Mouse (Mus musculus): ENCODE results near the gene Ergic2.
A peak's percentile ranks its signal among the peaks of the same experiment; 100 is the strongest.
"Not testable (repeated sequence)": the region's sequence is repeated elsewhere in the genome, so short reads cannot be mapped to it uniquely, and the experiment has no call there.

The Ergic2 gene

GRCm38 (mm10) chr6:148211391-148211876 is 740 bp downstream of the Ergic2 start:
- DNase-seq (ENCODE audit: low spot score) = no peak

GRCm38 (mm10) chr6:148207522-148207921 is 4.7 kb downstream of the Ergic2 start:
- DNase-seq (ENCODE audit: low spot score) = no peak

- no peak for DNase-seq (ENCODE audit: low spot score)
These were observed 7.0 kb downstream of the Ergic2 start for GRCm38 (mm10) chr6:148205134-148205533.

GRCm38 (mm10) chr6:148199729-148200128 is 12.4 kb downstream of the Ergic2 start:
- no peak for DNase-seq (ENCODE audit: low spot score)

GRCm38 (mm10) chr6:148199177-148199576 is 13.0 kb downstream of the Ergic2 start:
- no peak for DNase-seq (ENCODE audit: low spot score)

- no peak for DNase-seq (ENCODE audit: low spot score)
These were observed 18.0 kb downstream of the Ergic2 start for GRCm38 (mm10) chr6:148193972-148194701.

- no peak for DNase-seq (ENCODE audit: low spot score)
These were observed 26.5 kb downstream of the Ergic2 start for GRCm38 (mm10) chr6:148185694-148186093.

- DNase-seq (ENCODE audit: low spot score) = no peak
These were observed 39.3 kb downstream of the Ergic2 start for GRCm38 (mm10) chr6:148172904-148173303.

GRCm38 (mm10) chr6:148152305-148152704 is 59.9 kb downstream of the Ergic2 start:
- DNase-seq (ENCODE audit: low spot score) = not testable (repeated sequence)

GRCm38 (mm10) chr6:148142421-148142820 is 69.8 kb downstream of the Ergic2 start:
- no peak for DNase-seq (ENCODE audit: low spot score)

GRCm38 (mm10) chr6:148141874-148142273 is 70.3 kb downstream of the Ergic2 start:
- DNase-seq (ENCODE audit: low spot score) = no peak

- no peak for DNase-seq (ENCODE audit: low spot score)
These were observed 72.7 kb downstream of the Ergic2 start for GRCm38 (mm10) chr6:148139288-148139995.

- peak; percentile 69 for DNase-seq (ENCODE audit: low spot score)
These were observed 76.3 kb downstream of the Ergic2 start for GRCm38 (mm10) chr6:148135769-148136382.

- no peak for DNase-seq (ENCODE audit: low spot score)
These were observed 78.6 kb downstream of the Ergic2 start for GRCm38 (mm10) chr6:148133536-148133935.

GRCm38 (mm10) chr6:148132314-148132713 is 79.9 kb downstream of the Ergic2 start:
- DNase-seq (ENCODE audit: low spot score) = no peak
